Mouse (Mus musculus) testis, adult 2 months (tissue): Measurements from ENCODE around the gene Gm20388. TPM values are rescaled to one million over a fixed set of nuclear protein-coding genes. Genes with fewer than 3 reads are reported as not detected.
A peak's percentile ranks its signal among the peaks of the same experiment; 100 is the strongest.

ENCODE experiments used
- H3K27ac ChIP-seq: fragments of 200-500 bp; 2 replicates; pipeline ENCODE4 v1.5.1; 2012; ENCODE audit warnings: low read depth, low read length; ENCODE audit not compliant: control insufficient read depth, insufficient read depth
- H3K27me3 ChIP-seq: fragments of 200-500 bp; 2 replicates; pipeline ENCODE4 v1.6.1; 2012; ENCODE audit warnings: mild to moderate bottlenecking, low read length, moderate library complexity; ENCODE audit not compliant: control insufficient read depth, insufficient read depth
- H3K36me3 ChIP-seq: fragments of 200-500 bp; 2 replicates; pipeline ENCODE4 v1.6.1; 2012; ENCODE audit warnings: mild to moderate bottlenecking, low read length; ENCODE audit not compliant: control insufficient read depth, insufficient read depth
- H3K4me1 ChIP-seq: fragments of 200-500 bp; 2 replicates; pipeline ENCODE4 v1.6.1; 2012; ENCODE audit warnings: low read length; ENCODE audit not compliant: control insufficient read depth, insufficient read depth
- H3K4me3 ChIP-seq: fragments of 200-500 bp; 2 replicates; pipeline ENCODE4 v1.5.1; 2012; ENCODE audit warnings: low read depth, mild to moderate bottlenecking, low read length, moderate library complexity, mixed read lengths; ENCODE audit not compliant: control insufficient read depth
- CTCF ChIP-seq: fragments of 200-500 bp; IDR thresholded peaks from 2 replicates; pipeline ENCODE4 v1.5.1; 2012; ENCODE audit warnings: low read depth, mild to moderate bottlenecking, inconsistent platforms, low read length, moderate library complexity; ENCODE audit not compliant: control insufficient read depth, insufficient read depth, insufficient replicate concordance
- POLR2A ChIP-seq: fragments of 200-500 bp; IDR thresholded peaks from 2 replicates; pipeline ENCODE4 v1.6.1; 2012; ENCODE audit warnings: low read depth, mild to moderate bottlenecking, inconsistent platforms, low read length, moderate library complexity; ENCODE audit not compliant: control insufficient read depth
- polyA plus RNA-seq: library from polyadenylated mRNA; depleted of rRNA; stranded (reverse); fragments of >200 nt; gene quantifications from 2 replicates; pipeline ENCODE4 v1.2.3, GENCODE M21; 2012

Gm20388 gene
- polyA plus RNA-seq, 1 experiment, result 5.6 TPM

DNA sequence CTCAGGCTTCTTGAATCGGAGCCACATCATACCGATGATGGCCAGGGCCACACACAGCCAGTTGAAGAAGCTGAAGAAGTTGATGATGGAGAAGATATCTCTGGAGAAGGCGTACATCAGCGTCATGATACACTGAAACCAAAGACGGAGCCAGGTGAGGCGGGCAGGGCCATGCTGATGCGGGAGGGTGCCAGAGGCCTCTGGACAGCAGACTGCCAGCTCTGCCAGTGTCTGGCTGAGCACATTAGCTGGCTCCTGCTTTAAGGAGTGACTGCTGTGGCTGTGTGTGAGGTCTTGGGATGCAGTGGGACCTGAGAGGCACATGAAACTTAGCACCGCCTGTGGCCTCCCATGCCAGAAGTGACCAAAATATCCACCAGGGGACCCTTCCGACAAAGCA, 1974.4 kb downstream of the Gm20388 start:
- TF ChIP-seq POLR2A, result no peak
- TF ChIP-seq CTCF, result no peak
- Histone ChIP-seq H3K4me1 (no peaks in the 10 kb centered on the region), H3K27ac (no peak overlapping the region), H3K27me3 (no peaks in the 10 kb centered on the region), H3K36me3 (peaks cover 8% of the 10 kb centered on the region), H3K4me3 (no peak overlapping the region)

DNA sequence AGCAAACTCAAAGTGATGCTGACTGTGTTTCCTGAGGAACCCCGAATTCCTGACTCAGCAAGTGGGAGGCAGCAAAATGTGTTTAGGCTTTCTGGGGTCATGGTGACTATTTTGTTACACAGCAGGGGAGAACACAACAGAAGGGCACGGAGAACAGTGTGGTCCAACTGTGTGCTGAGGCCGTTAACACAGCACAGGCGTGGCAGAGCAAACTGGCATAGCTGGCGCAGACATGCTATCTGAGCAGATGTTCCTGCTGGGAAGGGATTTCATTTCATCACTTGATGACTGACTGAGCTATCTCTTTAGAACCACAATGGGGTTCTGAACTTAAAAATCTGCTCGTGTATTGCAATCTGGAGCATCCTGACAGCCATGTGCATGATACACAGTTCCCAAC, 1974.8 kb downstream of the Gm20388 start:
- no peaks in the 10 kb centered on the region for H3K27me3 ChIP-seq
- no peak overlapping the region for H3K27ac ChIP-seq
- no peak for TF ChIP-seq POLR2A
- TF ChIP-seq CTCF, result no peak
- no peaks in the 10 kb centered on the region for H3K4me1 ChIP-seq
- H3K36me3 ChIP-seq, result peaks cover 8% of the 10 kb centered on the region
- H3K4me3 ChIP-seq, result no peak overlapping the region

DNA sequence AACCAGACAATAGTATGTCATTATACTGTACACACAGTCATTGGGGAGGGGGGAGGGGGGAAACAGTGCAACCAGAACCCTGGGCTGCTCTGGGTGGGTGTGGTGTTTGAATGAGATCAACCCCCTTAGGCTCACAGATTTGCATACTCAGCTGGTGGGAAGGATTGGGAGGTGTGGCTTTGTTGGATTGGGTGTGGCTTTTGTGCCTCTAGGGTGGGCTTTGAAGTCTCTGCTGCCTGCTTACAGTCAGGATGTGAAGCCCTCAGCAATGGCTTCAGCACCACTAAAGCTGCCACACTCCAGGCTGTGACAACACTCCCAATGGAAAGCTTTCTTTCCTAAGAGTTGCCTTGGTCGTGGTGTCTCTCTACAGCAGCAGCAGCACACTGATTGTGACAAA, 1976.9 kb downstream of the Gm20388 start:
- no peaks in the 10 kb centered on the region; the same call in 1 of the 2 replicates for H3K4me1 ChIP-seq
- no peak overlapping the region for H3K27ac ChIP-seq
- TF ChIP-seq CTCF (no peak), POLR2A (no peak)
- no peak overlapping the region for H3K4me3 ChIP-seq
- H3K27me3 ChIP-seq, result no peaks in the 10 kb centered on the region
- peaks cover 4% of the 10 kb centered on the region for H3K36me3 ChIP-seq

DNA sequence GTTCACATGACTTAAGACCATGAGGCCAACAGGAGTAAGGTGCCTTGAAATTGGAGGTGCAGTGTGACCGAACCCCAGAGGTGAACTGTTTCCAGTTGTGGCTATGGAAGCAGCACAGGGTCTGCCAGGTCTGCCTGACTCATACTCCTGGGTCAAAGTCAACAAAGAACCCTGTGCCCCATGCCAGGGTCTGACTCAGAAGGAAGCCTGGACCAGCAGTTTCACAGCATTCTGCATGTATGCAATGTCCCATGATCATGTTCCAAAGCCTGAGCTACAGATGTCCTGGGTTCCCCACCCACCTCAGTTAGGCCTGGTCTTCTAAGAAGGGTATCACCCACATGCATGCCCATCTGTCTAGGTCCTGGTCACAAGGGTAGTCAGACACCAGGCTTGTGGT, 1978.7 kb downstream of the Gm20388 start:
- Histone ChIP-seq H3K4me3 (no peak overlapping the region), H3K36me3 (peaks cover 6% of the 10 kb centered on the region), H3K27ac (no peak overlapping the region), H3K4me1 (peaks cover 2% of the 10 kb centered on the region; the same call in 1 of the 2 replicates), H3K27me3 (no peaks in the 10 kb centered on the region)
- TF ChIP-seq POLR2A, result no peak
- TF ChIP-seq CTCF, result no peak

DNA sequence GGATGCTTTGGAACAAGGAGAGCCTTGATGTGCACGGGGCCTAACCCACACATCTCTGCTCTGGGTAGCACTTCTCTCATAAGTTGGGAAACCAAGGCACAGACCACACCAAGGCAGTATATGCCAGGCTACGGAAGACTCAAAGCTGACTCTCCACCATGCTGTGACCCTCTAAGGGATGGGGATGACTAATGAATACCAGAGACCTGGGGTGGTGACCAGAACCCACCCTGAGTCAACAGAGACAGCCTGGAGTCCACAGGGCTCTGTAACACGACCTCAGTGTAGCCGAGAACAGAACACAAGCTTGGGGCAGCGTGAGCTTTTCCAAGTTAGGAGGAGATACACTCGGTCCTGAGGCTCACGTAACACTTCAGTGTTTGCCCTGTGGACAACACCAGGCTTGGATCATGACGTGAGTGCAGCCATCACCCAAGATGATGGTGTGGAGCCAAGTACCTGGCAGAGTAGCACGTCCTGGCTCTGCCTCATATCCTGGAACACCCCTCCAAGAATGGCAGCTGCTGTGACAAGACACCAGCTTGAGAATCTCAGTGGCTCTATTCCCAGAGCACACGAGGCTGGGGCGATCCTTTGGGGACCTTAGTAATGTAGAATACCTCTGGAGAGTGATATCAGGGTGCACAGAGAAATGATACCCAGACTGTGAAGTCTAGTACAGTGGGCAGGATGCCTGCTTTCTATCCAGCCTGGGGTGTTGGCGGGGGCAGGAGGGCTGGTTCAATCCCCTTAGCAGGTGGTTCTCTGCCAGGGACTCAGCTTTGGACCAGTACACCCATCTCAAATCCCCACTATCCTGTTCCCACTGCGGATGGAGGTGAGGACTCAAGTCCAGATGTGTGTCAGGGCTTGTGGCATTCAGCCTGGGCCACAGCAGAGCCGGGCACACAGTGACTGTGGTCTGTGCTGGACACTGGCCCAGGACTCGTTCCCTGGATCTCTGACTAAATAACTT, 1979.5 kb downstream of the Gm20388 start:
- Histone ChIP-seq H3K36me3 (peaks cover 4% of the 10 kb centered on the region), H3K4me3 (no peak overlapping the region), H3K4me1 (peaks cover 2% of the 10 kb centered on the region; the same call in 1 of the 2 replicates)

DNA sequence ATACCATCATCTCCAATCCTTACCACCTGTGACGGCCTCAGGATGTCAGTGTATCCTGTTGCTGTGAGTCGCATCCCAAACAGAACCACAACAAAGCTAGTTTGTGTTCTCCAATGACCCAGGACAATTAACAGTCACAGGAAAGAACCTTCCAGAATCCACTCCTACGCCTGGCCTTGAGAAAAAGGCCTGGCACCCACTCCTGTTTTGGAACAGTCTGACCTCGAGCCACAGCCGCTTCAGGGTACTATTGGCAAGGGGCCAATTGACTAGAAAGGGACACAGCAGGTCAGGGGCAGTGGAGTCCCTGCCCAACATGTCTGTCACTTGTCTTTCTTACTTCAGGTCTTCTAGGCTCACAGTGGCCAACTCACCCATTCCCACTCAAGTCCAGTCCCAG, 1982.2 kb downstream of the Gm20388 start:
- no peaks in the 10 kb centered on the region for H3K27me3 ChIP-seq
- peaks cover 6% of the 10 kb centered on the region; the same call in 1 of the 2 replicates for H3K4me1 ChIP-seq
- TF ChIP-seq CTCF (no peak), POLR2A (no peak)
- peak overlapping the region; percentile 39; the same call in 1 of the 2 replicates for H3K27ac ChIP-seq
- no peak overlapping the region for H3K4me3 ChIP-seq
- H3K36me3 ChIP-seq, result peaks cover 9% of the 10 kb centered on the region

More for the DNA sequence above, 1979.5 kb downstream of the Gm20388 start:
- Histone ChIP-seq H3K27ac (no peak overlapping the region), H3K27me3 (no peaks in the 10 kb centered on the region)
- no peak for TF ChIP-seq POLR2A
- no peak for TF ChIP-seq CTCF

DNA sequence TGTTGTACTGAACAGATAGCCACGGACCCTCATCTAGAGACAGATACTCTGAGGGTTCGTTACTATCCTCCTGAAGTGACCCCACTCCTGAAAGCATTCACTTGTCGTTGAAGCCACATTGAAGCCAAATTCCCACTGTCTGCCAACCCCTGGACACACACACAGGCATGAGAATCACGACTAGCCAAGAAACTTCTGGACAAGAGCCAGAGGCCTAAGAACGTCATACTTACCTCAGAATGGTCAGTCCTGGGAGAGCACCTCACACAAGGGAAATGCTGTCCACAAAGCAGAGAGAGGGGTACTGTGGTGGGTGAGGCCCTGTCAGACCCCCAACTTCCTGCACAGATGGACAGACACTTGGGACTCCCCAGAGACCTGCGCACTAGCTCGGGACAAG, 1985.3 kb downstream of the Gm20388 start:
- no peaks in the 10 kb centered on the region for H3K27me3 ChIP-seq
- H3K4me3 ChIP-seq, result no peak overlapping the region
- peaks cover 8% of the 10 kb centered on the region for H3K36me3 ChIP-seq
- no peak for TF ChIP-seq POLR2A
- TF ChIP-seq CTCF, result no peak
- H3K27ac ChIP-seq, result peak overlapping the region; percentile 25
- peaks cover 10% of the 10 kb centered on the region; the same call in 1 of the 2 replicates for H3K4me1 ChIP-seq
